Mouse (Mus musculus) frontal cortex, postnatal 25 days (tissue): ENCODE data around the gene Nfib.

Experiments
- DNase-seq, 2 experiments: peaks; one replicate each; pipeline ENCODE4 v3.0.0; 2022; ENCODE audit warnings: low spot score in 2 of 2

The Nfib gene

DNA sequence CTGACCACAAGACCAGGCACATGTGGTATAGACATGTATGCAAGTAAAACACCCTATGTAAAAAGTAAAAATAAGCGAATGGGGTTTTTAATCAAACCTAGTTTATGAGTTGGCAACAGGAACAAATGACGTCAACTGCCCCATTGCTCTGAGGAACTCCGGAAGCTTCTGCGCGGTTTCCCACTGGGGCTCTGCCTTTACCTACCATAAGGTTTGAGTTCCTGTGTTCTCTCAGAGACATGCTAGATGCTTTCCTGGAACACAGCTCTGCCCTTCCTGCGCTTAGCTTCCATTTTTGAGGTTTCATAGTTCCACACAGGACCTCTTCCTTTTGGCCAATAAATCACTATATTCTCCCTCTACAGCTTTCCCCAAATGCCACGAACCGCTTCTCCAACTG lies 273.7 kb downstream of the Nfib start:
- no peak for DNase-seq

DNA sequence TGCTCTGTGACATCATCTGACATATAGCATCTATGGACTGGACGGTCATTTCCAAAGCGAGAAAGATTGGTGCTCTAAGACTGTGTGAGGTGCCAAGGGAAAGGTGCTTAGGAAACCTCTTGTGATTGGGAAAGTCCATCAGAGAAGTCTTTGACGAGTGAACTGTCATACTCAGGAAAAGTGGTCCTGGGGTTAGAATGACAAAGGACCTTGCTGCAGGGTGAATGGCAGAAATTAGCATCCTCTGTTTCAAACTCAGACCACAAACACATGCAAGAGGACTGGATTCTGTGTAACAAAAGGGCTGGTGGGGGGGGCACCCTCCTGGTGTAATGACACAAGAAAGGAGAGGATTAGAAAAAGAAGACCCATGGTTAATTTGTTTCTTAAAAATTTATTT lies 274.7 kb downstream of the Nfib start:
- no peak for DNase-seq

DNA sequence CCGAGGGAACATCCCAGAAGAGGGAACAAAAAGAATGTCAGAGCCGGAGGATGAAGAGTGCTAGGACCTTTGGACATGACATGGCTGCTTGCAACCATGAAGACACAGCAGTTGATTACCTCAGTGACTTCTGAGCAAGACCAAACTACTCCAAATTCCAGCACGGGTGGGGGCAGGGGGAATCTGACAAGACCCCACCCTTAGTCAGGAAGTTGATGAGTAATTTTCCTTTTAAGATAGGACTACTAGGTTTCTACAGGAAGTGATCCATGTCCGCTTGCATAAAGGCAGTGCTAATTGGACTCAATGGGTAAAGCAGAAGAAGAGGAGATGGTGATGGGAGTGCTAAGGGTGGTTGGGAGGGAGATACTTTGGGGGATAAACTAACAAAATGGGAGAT lies 279.3 kb downstream of the Nfib start:
- no peak for DNase-seq

DNA sequence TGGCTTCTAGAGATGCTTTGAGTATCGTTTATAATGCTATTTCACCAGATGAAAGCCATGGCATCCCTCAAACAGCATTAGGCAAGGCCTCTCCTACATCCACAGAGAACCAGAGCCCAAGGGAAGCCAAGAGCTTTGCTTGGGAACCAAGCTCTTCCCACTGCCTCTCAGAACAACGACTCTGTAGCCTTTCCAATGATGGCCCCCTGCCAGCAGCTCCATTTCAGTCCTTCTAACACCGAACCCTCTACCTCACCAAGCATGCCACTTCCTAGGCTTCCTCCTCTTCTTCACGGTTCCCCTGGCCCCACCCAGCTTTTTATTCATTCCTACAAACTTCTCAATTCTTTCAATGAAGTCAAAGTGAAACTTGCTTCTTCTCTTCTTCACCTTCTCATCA lies 287.3 kb downstream of the Nfib start:
- DNase-seq: no peak

DNA sequence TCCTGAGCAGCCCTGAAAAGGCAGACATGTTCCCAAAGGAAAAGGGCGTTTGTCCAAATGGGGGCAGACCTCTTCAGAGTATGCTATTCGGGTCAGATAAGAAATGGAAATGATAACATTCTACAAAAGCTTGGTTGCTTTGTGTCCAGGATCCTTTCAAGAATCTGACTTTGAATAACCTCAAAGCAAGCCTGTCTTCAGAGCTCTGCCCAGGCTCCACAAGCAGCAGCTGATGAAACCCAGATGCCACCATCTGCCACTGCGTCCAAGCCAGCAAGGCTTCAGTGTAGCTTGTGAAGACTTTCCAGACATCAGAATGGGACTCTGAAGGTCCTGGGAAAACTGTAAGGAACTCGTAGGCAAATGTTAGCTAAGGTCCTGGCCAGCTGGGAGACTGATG lies 289.7 kb downstream of the Nfib start:
- DNase-seq: no peak

DNA sequence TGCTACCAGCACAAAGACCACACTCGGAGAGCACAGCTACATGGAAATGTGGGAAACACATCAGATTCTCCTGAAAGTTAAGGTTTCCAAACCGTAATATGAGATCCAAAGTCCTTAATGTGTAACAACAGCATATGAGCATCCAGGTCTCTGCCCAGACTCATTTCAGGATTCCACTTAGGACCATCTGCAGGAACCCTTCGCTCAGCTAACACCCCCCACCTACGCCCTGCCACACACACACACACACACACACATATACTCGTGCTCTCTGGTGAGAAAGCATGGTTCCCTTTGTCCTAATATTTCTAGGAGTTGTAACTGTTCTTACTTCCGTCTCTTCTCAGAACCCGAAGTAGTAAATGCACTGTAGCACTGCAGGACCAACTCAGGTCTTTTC lies 292.9 kb downstream of the Nfib start:
- no peak for DNase-seq

DNA sequence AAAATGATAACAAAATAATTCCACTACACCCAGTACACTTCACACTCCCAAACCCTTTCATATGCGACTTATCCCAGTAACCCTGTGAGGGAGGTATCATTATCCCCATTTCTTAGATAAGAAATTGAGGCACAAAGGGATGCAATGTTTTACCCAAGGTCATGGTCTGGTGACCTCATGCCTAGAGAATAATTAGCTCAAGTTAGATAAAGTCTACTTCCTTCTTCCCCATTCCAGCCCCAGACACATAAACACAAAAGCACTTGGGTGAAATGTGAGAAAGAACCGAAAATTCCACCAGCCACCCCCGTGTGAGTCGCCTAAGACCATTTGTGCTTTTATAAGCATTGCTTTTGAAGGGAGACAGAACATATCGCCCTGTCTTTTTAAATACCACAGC lies 293.6 kb downstream of the Nfib start:
- no peak for DNase-seq

DNA sequence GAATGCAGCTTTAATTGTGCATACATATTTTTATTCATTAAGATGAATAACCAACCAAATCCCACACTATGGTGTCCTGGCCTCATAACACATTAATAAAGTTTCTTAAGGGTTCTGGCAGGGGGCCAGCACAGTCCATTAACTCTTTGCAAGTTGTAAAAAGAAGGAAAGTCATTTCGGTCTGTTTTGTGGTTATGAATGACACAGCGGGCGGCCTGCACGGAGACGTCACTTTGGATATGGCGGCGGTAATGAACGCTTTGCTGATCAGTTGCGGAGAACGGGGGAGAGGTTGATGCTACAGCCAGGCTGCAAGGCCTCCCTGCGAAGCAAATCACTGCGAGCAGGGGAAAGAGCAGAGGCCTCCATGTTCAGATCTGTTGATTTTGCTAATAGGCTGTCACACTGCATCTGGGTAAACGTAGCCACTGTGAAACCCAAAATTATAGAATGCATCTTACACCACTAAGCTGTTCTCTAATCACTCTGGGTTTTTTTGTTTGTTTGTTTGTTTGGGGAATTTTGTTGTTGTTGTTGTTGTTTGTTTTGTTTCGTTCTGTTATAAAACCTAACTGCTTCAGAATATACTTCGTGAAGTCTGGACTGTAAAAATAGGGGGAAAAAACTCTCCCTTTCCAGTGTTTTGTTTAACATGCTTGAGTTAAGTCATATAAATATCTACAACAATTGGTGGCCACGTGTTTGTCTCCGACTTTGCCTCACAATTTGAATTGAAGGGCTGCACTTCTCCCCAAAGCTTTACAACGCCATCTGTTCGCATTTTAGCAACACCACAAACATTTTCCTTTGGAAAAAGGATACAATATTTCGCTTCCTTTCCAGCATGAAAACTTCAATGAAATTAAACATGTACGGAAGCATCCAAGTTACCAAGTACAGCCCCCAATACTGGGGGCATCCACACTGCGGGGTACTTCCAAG lies 296.8 kb downstream of the Nfib start:
- no peak for DNase-seq

DNA sequence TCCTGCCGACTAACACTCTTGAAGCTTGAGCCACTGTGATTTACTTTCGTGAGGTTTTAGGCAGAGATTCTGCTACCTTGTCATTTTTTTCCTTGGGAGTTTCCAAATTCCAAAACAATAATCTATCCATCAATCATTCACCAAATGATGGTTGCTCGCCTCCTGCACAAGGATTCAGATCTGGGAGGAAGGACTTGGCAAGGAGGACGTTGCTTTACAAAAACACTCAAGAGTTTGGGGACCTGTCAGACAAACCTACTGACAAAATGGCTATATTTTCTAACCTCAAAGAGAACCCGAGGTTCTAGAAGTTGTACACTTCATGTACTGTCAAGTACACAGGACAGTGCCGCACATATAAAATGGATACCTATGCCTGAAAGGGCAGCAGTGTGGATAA lies 299.0 kb downstream of the Nfib start:
- DNase-seq: no peak

DNA sequence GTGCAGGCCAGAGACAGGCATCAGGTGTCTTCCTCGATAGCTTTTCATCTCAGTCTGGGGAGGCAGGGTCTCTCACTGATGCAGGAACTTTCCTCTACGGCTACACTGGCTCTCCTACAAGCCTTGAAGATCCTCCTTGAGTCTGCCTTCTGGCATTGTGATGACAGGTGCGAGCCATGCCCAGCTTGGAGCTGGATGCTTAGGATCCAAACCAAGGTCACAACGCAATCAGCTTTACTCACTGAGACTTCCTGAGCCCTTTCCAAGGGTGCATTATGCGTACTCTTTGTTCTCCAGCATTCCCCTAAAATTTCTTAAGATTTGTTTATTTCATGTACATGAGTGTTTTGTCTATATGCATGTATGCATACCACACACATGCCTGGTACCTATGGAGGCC lies 299.8 kb downstream of the Nfib start:
- no peak for DNase-seq

DNA sequence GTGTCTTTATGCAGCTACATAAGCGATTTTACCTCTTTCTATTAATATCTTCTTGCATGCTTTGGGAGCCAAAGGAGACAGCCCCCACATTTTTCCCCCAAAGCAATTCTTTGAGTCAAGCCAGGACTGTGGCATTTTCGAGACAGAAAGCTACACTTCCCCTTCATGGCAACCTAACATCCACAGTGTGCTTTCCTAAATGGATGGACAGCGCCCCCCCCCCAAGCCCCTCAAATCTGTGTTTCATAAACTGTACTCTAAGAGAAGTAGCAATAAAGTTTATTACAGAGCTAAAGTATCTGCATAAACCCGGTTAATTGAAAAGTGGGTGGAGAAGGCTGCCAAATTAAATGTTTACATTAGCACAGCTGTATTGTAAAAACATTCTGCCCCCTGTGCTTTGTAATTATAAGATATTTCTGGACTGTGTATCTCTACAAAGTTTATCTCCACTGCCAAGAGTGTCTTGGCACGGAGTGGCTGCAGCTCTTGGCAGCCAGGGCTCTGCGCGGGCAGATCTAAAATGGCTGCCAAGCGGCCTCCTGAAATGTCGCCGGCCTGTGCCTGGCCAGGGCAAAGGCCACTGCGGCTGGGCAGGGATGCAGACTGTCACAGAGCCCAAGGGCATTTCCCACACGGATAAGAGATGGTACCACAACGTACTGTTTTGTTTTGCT lies 301.4 kb downstream of the Nfib start:
- DNase-seq: no peak

DNA sequence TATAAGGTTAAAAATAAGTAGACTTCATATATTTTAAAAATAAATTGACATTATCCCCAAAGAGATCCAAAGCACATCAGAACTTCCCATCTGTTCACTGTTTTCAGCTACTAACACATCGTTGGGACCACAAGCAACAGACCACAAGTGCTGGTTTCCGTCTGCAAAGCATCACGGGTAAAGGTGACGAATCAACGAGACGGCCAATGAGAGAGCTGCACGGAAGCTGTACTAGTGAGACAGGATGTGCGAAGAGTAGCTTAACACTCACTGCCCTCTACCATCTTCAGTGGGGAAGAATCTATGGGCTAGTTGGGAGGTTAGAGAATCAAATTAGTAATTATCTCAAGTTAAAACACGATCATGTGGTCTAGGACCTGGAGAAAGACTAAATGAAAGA lies 302.9 kb downstream of the Nfib start:
- DNase-seq: no peak

DNA sequence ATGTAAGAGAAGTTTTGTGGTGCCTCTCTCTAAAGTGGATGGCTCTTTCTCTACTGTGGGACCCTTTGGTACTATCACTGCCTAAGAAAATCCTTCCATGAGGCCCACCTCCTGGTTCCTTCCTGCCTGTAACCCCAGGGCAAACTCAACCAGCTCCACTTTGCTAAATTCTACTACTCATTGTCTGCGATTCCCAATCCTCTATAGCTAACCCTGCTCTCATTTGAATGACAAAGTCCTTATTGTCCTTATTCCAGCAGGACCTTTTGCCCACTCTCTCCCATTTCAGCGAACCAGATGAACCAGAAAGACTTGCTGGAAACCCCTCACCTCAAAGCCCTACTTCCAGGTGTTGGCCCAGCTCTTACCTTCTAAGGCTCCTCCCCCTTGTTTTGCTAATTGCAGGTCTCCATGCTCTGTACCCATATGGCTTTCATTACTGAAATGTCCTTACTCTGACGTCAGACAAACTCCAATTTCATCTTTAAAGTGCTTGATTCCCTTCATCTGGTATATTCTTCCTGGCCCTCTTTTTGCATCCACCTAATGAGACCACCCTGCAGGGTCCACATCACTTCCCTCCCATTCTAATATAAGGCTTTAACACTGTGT lies 304.0 kb downstream of the Nfib start:
- no peak for DNase-seq

DNA sequence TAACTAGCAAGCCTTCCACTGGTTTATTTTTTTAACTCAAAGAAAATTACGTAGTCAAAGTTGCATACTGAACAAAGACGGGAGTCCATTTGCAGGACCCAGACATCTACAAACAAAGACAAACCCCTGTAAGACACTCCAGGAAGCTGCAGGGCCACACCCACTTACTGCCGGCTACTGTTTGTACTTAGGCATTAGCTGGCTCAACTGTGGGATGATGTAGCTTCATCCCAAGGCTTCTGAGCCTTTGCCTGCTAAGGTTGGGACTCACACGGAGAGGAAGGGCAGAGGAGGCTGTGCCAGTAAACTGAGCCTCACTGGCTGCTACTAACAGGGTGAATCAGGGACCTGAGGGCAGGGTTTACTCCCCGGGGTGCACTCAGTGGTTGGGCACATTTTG lies 305.0 kb downstream of the Nfib start:
- DNase-seq: no peak

DNA sequence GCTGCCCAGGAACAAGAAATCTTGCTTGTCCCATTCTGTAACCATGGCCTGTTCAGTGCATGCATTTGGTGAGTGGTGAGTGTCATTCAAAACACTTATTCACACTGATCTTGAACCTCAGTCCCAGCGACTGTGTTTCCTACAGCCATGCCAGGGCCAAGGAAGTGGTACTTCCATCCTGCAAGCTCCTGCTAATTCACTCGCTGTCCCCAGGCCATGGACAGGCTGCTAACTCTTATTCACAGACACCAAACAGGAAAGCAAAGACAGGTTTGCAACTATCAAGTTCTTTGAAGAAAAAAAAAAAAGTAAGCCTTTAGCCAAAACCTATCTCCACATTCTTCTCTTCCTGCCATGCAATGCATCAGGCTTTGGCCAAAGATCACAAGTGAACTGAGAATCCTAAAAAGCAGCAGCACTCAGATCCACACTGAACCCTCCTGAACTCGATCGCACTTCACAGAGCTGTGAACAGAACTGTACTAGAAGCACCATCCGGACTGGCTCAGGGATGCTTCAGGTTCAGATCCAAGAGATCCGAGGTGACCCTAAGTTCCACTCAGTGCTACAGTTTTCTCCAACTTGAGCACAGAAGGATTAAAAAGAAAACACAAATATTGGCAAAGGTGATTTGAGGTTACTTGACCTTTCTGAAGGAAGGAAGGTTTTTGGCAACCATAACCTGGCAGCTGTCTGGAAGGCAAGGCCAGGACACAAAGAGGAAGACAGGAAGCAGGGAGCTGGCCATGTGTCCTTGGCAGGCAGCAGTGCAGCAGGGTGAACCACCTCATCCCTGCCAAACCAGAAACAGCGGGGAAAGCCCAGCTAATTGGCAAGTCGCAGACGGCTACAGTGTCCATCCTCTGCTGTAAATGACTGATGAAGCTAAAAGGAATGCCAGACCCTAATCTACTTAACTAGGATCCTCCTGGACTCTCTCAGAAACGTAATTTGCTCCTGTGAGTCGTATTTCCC lies 305.9 kb downstream of the Nfib start:
- no peak for DNase-seq

DNA sequence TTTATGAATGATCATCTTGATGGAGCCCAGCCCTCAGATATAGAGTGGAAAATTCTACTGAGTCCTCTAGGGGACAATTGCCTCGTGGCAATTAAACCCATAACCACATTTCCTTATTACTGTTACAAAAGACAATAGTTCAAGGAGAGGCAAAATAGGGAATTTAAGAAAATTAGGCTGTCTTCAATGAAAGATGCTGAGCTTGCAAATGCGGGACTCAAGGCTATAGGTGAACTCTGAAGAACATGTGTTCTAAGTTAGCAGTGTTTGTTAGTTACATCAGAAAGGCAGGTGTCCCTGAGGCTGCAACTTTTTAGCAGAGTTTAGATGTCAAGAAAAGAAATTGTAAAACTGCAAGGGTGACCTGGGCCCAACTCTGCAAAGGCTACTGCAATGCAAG lies 307.3 kb downstream of the Nfib start:
- DNase-seq: no peak

DNA sequence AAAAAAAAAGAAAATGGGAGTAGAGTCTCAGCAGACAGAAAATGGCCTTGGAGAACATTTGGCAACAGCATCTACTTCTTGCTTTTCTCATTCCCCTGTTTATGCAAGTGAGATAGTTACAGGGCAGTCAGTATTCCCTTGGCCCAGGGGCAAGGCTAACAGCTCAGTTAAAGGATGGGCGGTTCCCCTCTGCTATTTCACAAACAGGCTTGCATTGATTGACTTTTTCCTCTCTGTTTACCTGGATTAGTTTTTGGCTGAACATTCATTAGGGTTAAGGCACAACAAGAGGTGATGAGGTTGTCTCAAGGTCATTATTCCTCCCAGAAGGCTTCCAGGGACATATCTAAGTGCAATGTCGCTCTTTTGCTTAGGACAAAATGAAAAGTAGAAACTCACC lies 308.7 kb downstream of the Nfib start:
- no peak for DNase-seq

DNA sequence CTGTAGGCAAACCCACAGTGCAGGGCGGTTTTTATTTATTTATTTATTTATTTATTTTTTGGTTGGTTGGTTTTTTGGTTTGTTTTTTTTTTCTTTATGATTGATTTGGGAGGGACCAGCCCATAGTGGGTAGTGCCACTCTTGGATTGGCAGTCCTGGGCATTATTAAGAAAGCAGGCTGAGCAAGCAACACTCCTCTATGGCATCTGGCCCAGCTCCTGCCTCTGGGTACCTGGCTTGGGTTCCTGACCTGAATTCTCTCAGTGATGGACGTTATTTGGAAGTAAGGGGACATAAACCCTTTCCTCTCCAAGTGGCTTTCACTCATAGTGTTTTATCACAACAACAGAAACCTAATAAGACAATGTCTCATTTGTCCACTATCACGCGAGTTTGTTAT lies 309.5 kb downstream of the Nfib start:
- DNase-seq: no peak

DNA sequence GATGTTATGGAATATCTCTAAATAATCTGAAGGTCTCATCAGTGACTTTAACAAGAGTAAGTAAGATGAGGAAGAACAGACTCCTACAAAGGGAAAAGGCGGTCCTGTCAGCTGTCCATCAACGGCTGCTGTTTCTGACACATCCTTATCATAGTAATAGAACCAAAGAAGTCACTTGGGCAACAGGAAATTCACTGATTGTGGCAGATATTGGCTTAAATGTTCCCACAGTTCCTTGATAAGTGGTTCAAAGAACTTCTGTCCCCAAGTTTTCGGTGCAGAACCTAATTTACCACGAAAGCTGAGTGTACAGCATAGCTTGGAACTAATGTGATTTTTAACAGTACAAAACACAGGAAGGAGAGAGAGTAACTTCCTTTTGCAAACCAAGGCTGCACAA lies 311.2 kb downstream of the Nfib start:
- DNase-seq: no peak

DNA sequence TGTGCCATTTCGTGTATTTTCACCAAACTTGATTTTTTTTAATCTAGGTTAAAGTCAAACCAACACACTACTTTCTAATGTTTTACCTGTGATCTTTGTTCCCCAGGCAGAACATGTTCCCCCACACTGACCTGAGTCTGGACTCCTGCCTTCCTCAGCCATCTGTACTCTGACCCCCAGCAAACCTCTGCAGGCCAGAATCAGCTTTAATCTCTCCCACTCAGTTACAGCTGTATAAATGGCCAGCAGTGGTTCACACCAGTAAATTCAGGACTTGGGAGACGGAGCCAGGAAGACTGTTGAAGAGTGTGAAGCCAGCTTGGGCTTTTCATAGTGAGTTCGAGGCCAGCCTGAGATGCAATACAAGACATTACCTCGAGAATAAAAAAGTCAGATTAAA lies 312.5 kb downstream of the Nfib start:
- no peak for DNase-seq

DNA sequence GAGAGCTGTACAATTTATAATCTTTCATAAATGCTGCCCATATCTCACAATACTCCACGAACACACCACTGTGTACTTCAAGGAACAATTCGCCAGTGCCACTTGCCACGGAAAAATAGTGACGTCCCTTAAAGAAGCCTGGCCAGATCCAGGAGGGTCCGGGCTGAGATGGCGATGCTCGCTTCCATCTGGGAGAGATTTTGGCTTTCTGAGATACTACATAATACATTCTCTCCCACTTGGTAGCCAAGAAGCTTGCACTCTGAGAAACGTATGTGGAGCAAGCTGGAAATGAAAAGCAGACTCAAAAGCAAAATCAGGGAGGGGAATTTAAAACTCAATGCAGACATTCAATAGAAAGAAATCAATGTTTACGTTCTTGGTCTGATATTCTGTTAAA lies 313.1 kb downstream of the Nfib start:
- DNase-seq: no peak
